In genomic region chr11:52272619-52273018, GRCm38 (mm10) we compare ENCODE assay signal across 15 mouse cellular contexts. TPM values are rescaled to one million over a fixed set of nuclear protein-coding genes. Genes with fewer than 3 reads are reported as not detected.
DNase-seq lines count a peak whose midpoint lies in the region; ATAC-seq and TF ChIP-seq lines count a peak whose summit lies in the region.
"Had no signal": no experiment of that assay in that cellular context is flagged by ENCODE, and none has a peak within 500 bp of the region (broad histone marks: within the 10 kb centered on the region; RNA-seq: fewer than 3 reads in every experiment).

No protein-coding gene starts in this region.

- no peak for ATAC-seq in kidney, postnatal 0 days (replicated peaks; ENCODE audit: low FRiP score, low read depth)
- ATAC-seq in embryonic facial prominence, embryonic 14.5 days (ENCODE audit: low read depth): no peak
- ATAC-seq: intestine, embryonic 15.5 days; midbrain, embryonic 13.5 days had no signal

- no peak overlapping the region for H3K4me2 ChIP-seq in kidney, postnatal 0 days (ENCODE audit: low read length)
- H3K4me2 ChIP-seq in embryonic facial prominence, embryonic 14.5 days (ENCODE audit: low read depth, low read length): no peak overlapping the region
- H3K4me2 ChIP-seq: heart, embryonic 15.5 days; intestine, embryonic 15.5 days; liver, embryonic 13.5 days; midbrain, embryonic 13.5 days; neural tube, embryonic 15.5 days; stomach, embryonic 15.5 days had no signal

- H3K79me2 ChIP-seq in C2C12 (ENCODE audit: control insufficient read depth, insufficient read depth): no peaks in the 10 kb centered on the region

- no peak overlapping the region for H3K9ac ChIP-seq in kidney, postnatal 0 days (ENCODE audit: low read depth, low read length)
- H3K9ac ChIP-seq in embryonic facial prominence, embryonic 14.5 days (ENCODE audit: low read depth, low read length): no peak overlapping the region
- H3K9ac ChIP-seq: intestine, embryonic 15.5 days; liver, embryonic 13.5 days; neural tube, embryonic 15.5 days; stomach, embryonic 15.5 days had no signal

- DNase-seq in kidney, postnatal 0 days (ENCODE audit: low spot score): no peak
- DNase-seq in kidney, postnatal 4 days: no peak
- DNase-seq in 3134 (ENCODE audit: extremely low read depth, insufficient read length, low spot score): peak; percentile 52
- DNase-seq in embryonic facial prominence, embryonic 14.5 days (ENCODE audit: low spot score): peak; percentile 53
- no peak for DNase-seq in frontal cortex, postnatal 10 days (ENCODE audit: low spot score in 2 of 2)
- DNase-seq in neural tube, embryonic 10.5 days (ENCODE audit: extremely low spot score, low spot score): no peak
- DNase-seq: cerebellum, adult 18-20 months; liver, embryonic 13.5 days had no signal

- WGBS in kidney, postnatal 0 days: 53% methylated on average over 6 of the region's 6 CpGs
- WGBS in embryonic facial prominence, embryonic 14.5 days: 43% methylated on average over 6 of the region's 6 CpGs

- no peaks in the 10 kb centered on the region for H3K79me3 ChIP-seq in C2C12 (ENCODE audit: low read depth)

- no peaks in the 10 kb centered on the region for H3K36me3 ChIP-seq in kidney, postnatal 0 days (ENCODE audit: insufficient read depth, low read length)
- H3K36me3 ChIP-seq in C2C12 (ENCODE audit: control insufficient read depth, insufficient read depth): no peaks in the 10 kb centered on the region
- no peaks in the 10 kb centered on the region for H3K36me3 ChIP-seq in embryonic facial prominence, embryonic 14.5 days (ENCODE audit: control insufficient read depth, insufficient read depth, low read length)
- H3K36me3 ChIP-seq: heart, embryonic 15.5 days; intestine, embryonic 15.5 days; liver, embryonic 13.5 days; midbrain, embryonic 13.5 days; neural tube, embryonic 15.5 days; stomach, embryonic 15.5 days had no signal

- H3K9me3 ChIP-seq in kidney, postnatal 0 days (replicated peaks; ENCODE audit: low read length): no peaks in the 10 kb centered on the region
- H3K9me3 ChIP-seq in embryonic facial prominence, embryonic 14.5 days (ENCODE audit: control insufficient read depth, low read length): no peaks in the 10 kb centered on the region
- H3K9me3 ChIP-seq: heart, embryonic 15.5 days; intestine, embryonic 15.5 days; liver, embryonic 13.5 days; midbrain, embryonic 13.5 days; neural tube, embryonic 15.5 days; stomach, embryonic 15.5 days had no signal

- H3K27ac ChIP-seq in kidney, postnatal 0 days: 0 out of 2 replicates have a peak overlapping the region, but pooled peaks have one; percentile 28
- peak overlapping the region; percentile 50; the same call in 1 of the 2 replicates for H3K27ac ChIP-seq in embryonic facial prominence, embryonic 14.5 days (replicated peaks; ENCODE audit: low read depth, low read length)
- H3K27ac ChIP-seq: heart, embryonic 15.5 days; intestine, embryonic 15.5 days; liver, embryonic 13.5 days; midbrain, embryonic 13.5 days; neural tube, embryonic 15.5 days; stomach, embryonic 15.5 days had no signal

- no peaks in the 10 kb centered on the region for H3K27me3 ChIP-seq in kidney, postnatal 0 days (ENCODE audit: insufficient read depth, low read length)
- H3K27me3 ChIP-seq in C2C12 (ENCODE audit: control insufficient read depth, insufficient read depth, insufficient read length): no peaks in the 10 kb centered on the region
- no peaks in the 10 kb centered on the region for H3K27me3 ChIP-seq in embryonic facial prominence, embryonic 14.5 days (replicated peaks; ENCODE audit: control insufficient read depth, insufficient read depth, low read length)
- H3K27me3 ChIP-seq: heart, embryonic 15.5 days; intestine, embryonic 15.5 days; midbrain, embryonic 13.5 days; neural tube, embryonic 15.5 days; stomach, embryonic 15.5 days had no signal

- H3ac ChIP-seq in C2C12 (ENCODE audit: control insufficient read depth, insufficient read length, low read depth): no peak overlapping the region

- H3K4me1 ChIP-seq in kidney, postnatal 0 days (replicated peaks; ENCODE audit: insufficient read depth, low read length): peaks cover 8% of the 10 kb centered on the region; the same call in 1 of the 2 replicates
- H3K4me1 ChIP-seq in embryonic facial prominence, embryonic 14.5 days (ENCODE audit: control insufficient read depth, insufficient read depth, low read length): peaks cover 7% of the 10 kb centered on the region; the same call in 1 of the 2 replicates

- H3K4me3 ChIP-seq in kidney, postnatal 0 days (replicated peaks; ENCODE audit: low read depth, low read length): no peak overlapping the region
- no peak overlapping the region for H3K4me3 ChIP-seq in C2C12 (ENCODE audit: insufficient read depth, poor library complexity, severe bottlenecking)
- H3K4me3 ChIP-seq in embryonic facial prominence, embryonic 14.5 days (ENCODE audit: low read depth, low read length): no peak overlapping the region
- H3K4me3 ChIP-seq: erythroblast, embryonic 14.5 days; heart, embryonic 15.5 days; intestine, embryonic 15.5 days; liver, embryonic 13.5 days; midbrain, embryonic 13.5 days; neural tube, embryonic 15.5 days; stomach, embryonic 15.5 days had no signal

- no peak for TF ChIP-seq CTCF in kidney, postnatal 0 days (IDR thresholded peaks at IDR 0.05; ENCODE audit: low read depth)
- TF ChIP-seq CTCF in C2C12 (IDR thresholded peaks at IDR 0.05; ENCODE audit: control insufficient read depth, insufficient read depth, insufficient read length): no peak

TF ChIP-seq in C2C12, 6 proteins besides CTCF, POLR2A, EP300 and RAD21:
- TF ChIP-seq MYOD1 (IDR thresholded peaks at IDR 0.05; ENCODE audit: control insufficient read depth, insufficient read length, low read depth): peak; percentile 56
- no peak for TF ChIP-seq MAX (IDR thresholded peaks at IDR 0.05)

RNA-seq across cellular contexts. Expression of gene Tcf7, which starts 10.2 kb away (rescaled TPM):
- 14.6 and 16.0 TPM in 2 replicates for polyA plus RNA-seq in kidney, postnatal 0 days (2015; fragmentation: Nextera tagmentation; extraction: Ambion mirVana)
- 25.3 TPM for polyA plus RNA-seq in C2C12 (2012; fragmentation: generic; extraction: Trizol)
- 17.8 and 27.7 TPM in 2 replicates for polyA plus RNA-seq in embryonic facial prominence, embryonic 14.5 days (2014; fragmentation: Nextera tagmentation; extraction: Ambion mirVana)

RNA-seq across cellular contexts. Expression of gene Skp1a, which starts 40.8 kb away (rescaled TPM):
- polyA plus RNA-seq in kidney, postnatal 0 days (2015; fragmentation: Nextera tagmentation; extraction: Ambion mirVana): 917 and 950 TPM in 2 replicates
- 149 TPM for polyA plus RNA-seq in C2C12 (2012; fragmentation: generic; extraction: Trizol)
- polyA plus RNA-seq in embryonic facial prominence, embryonic 14.5 days (2014; fragmentation: Nextera tagmentation; extraction: Ambion mirVana): 737 and 739 TPM in 2 replicates

RNA-seq across cellular contexts. Expression of gene Olfr1371, which starts 58.8 kb away (rescaled TPM):
- not detected in 2 replicates for polyA plus RNA-seq in kidney, postnatal 0 days (2015; fragmentation: Nextera tagmentation; extraction: Ambion mirVana)
- not detected for polyA plus RNA-seq in C2C12 (2012; fragmentation: generic; extraction: Trizol)
- polyA plus RNA-seq in embryonic facial prominence, embryonic 14.5 days (2014; fragmentation: Nextera tagmentation; extraction: Ambion mirVana): not detected in 2 replicates
- polyA plus RNA-seq: erythroblast, embryonic 14.5 days; heart, embryonic 15.5 days; intestine, embryonic 15.5 days; liver, embryonic 13.5 days; midbrain, embryonic 13.5 days; neural tube, embryonic 15.5 days; stomach, embryonic 15.5 days had no signal

Comparison
In these comparisons a context has a peak if more than half of its experiments do, and no peak if none do; other contexts are left out.
1. DNase-seq: peak in 3134 (single experiment) and embryonic facial prominence, embryonic 14.5 days (single experiment); none in kidney, postnatal 0 days (single experiment), kidney, postnatal 4 days (0 of 2), frontal cortex, postnatal 10 days (0 of 2) and neural tube, embryonic 10.5 days (single experiment).